10 mouse cellular contexts compared by ENCODE assay signal in the genomic region with DNA sequence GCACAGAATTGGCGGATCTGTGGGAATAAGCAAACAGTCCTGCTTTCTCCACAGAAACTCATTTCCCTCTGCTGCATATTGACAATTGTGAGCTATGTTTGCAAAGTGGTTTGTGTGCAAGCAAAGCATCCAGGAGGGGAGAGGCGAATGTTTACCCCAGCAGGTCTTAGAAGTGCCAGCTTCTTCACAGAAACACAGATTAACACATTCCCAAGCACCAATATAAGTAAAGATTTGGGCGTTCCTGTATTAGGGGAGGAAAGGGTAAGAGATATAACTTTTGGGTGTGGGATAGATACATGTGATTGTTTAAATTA.
DNase-seq lines count a peak whose midpoint lies in the region; ATAC-seq and TF ChIP-seq lines count a peak whose summit lies in the region.
"Had no signal": no experiment of that assay in that cellular context is flagged by ENCODE, and none has a peak within 500 bp of the region (broad histone marks: within the 10 kb centered on the region; RNA-seq: fewer than 3 reads in every experiment).

No protein-coding gene starts in this region.

- 0 out of 2 replicates have a peak, but pooled peaks cover 5% of the 10 kb centered on the region for H3K4me1 ChIP-seq in kidney, postnatal 0 days (replicated peaks; ENCODE audit: insufficient read depth, low read length)
- H3K4me1 ChIP-seq in embryonic facial prominence, embryonic 14.5 days (ENCODE audit: control insufficient read depth, insufficient read depth, low read length), result no peaks in the 10 kb centered on the region
- peaks cover 9% of the 10 kb centered on the region for H3K4me1 ChIP-seq in midbrain, embryonic 13.5 days (replicated peaks)

- no peak overlapping the region for H3K9ac ChIP-seq in kidney, postnatal 0 days (ENCODE audit: low read depth, low read length)
- H3K9ac ChIP-seq in embryonic facial prominence, embryonic 14.5 days (ENCODE audit: low read depth, low read length), result no peak overlapping the region
- no peak overlapping the region for H3K9ac ChIP-seq in midbrain, embryonic 13.5 days (replicated peaks)

- no peak overlapping the region for H3K4me3 ChIP-seq in kidney, postnatal 0 days (replicated peaks; ENCODE audit: low read depth, low read length)
- H3K4me3 ChIP-seq in embryonic facial prominence, embryonic 14.5 days (ENCODE audit: low read depth, low read length), result no peak overlapping the region
- H3K4me3 ChIP-seq in midbrain, embryonic 13.5 days (replicated peaks), result no peak overlapping the region

- ATAC-seq in frontal cortex, adult (ENCODE audit: low TSS enrichment), result peak; percentile 60
- ATAC-seq in kidney, postnatal 0 days (replicated peaks; ENCODE audit: low FRiP score, low read depth), result no peak
- no peak for ATAC-seq in embryonic facial prominence, embryonic 14.5 days (ENCODE audit: low read depth)
- ATAC-seq in midbrain, embryonic 13.5 days, result no peak

- WGBS in kidney, postnatal 0 days, result 55% methylated on average over 3 of the region's 3 CpGs
- WGBS in embryonic facial prominence, embryonic 14.5 days, result 66% methylated on average over 3 of the region's 3 CpGs
- WGBS in midbrain, embryonic 13.5 days, result 63% methylated on average over 3 of the region's 3 CpGs

- peak overlapping the region; percentile 43 for H3K4me2 ChIP-seq in kidney, postnatal 0 days (ENCODE audit: low read length)
- H3K4me2 ChIP-seq in embryonic facial prominence, embryonic 14.5 days (ENCODE audit: low read depth, low read length), result peak overlapping the region; percentile 29
- peak overlapping the region; percentile 13; the same call in 1 of the 2 replicates for H3K4me2 ChIP-seq in midbrain, embryonic 13.5 days (replicated peaks)

- no peak overlapping the region for H3K27ac ChIP-seq in kidney, postnatal 0 days
- no peak overlapping the region; the same call in 1 of the 2 replicates for H3K27ac ChIP-seq in embryonic facial prominence, embryonic 14.5 days (replicated peaks; ENCODE audit: low read depth, low read length)
- H3K27ac ChIP-seq in midbrain, embryonic 13.5 days, result no peak overlapping the region

- no peaks in the 10 kb centered on the region for H3K9me3 ChIP-seq in kidney, postnatal 0 days (replicated peaks; ENCODE audit: low read length)
- no peaks in the 10 kb centered on the region for H3K9me3 ChIP-seq in embryonic facial prominence, embryonic 14.5 days (ENCODE audit: control insufficient read depth, low read length)
- no peaks in the 10 kb centered on the region for H3K9me3 ChIP-seq in midbrain, embryonic 13.5 days

- no peak for DNase-seq in frontal cortex, adult 2 months (ENCODE audit: extremely low spot score in 1 of 2, low spot score in 1 of 2)
- no peak for DNase-seq in kidney, postnatal 0 days (ENCODE audit: low spot score)
- DNase-seq in kidney, adult 9 months, result no peak
- DNase-seq in embryonic facial prominence, embryonic 14.5 days (ENCODE audit: low spot score), result no peak
- DNase-seq in cerebellum, adult 9-11 months, result no peak
- no peak for DNase-seq in thymus, adult 18-20 months
- DNase-seq: layer of hippocampus, postnatal 36 days had no signal

- H3K36me3 ChIP-seq in kidney, postnatal 0 days (ENCODE audit: insufficient read depth, low read length), result no peaks in the 10 kb centered on the region
- H3K36me3 ChIP-seq in embryonic facial prominence, embryonic 14.5 days (ENCODE audit: control insufficient read depth, insufficient read depth, low read length), result no peaks in the 10 kb centered on the region
- no peaks in the 10 kb centered on the region for H3K36me3 ChIP-seq in midbrain, embryonic 13.5 days

- H3K27me3 ChIP-seq in kidney, postnatal 0 days (ENCODE audit: insufficient read depth, low read length), result no peaks in the 10 kb centered on the region
- no peaks in the 10 kb centered on the region for H3K27me3 ChIP-seq in embryonic facial prominence, embryonic 14.5 days (replicated peaks; ENCODE audit: control insufficient read depth, insufficient read depth, low read length)
- H3K27me3 ChIP-seq in midbrain, embryonic 13.5 days, result peaks cover 6% of the 10 kb centered on the region; the same call in 1 of the 2 replicates
- H3K27me3 ChIP-seq: Patski had no signal

- no peak for TF ChIP-seq CTCF in kidney, postnatal 0 days (IDR thresholded peaks at IDR 0.05; ENCODE audit: low read depth)
